9 mouse cellular contexts compared by ENCODE assay signal in genomic region chr7:142340269-142340970, GRCm38 (mm10). TPM values are rescaled to one million over a fixed set of nuclear protein-coding genes. Genes with fewer than 3 reads are reported as not detected.
DNase-seq lines count a peak whose midpoint lies in the region; ATAC-seq lines count a peak whose summit lies in the region.
"Had no signal": no experiment of that assay in that cellular context is flagged by ENCODE, and none has a peak within 500 bp of the region (broad histone marks: within the 10 kb centered on the region; RNA-seq: fewer than 3 reads in every experiment).

No protein-coding gene starts in this region.

- peaks cover 24% of the 10 kb centered on the region for H3K4me1 ChIP-seq in liver, embryonic 13.5 days (replicated peaks)

- H3K36me3 ChIP-seq in liver, embryonic 13.5 days, result no peaks in the 10 kb centered on the region
- no peaks in the 10 kb centered on the region for H3K36me3 ChIP-seq in splenic B cell, adult 2 months (ENCODE audit: control insufficient read depth, insufficient read depth, low read length, poor library complexity, severe bottlenecking)

- no peaks in the 10 kb centered on the region for H3K27me3 ChIP-seq in liver, embryonic 13.5 days
- H3K27me3 ChIP-seq in splenic B cell, adult 2 months (ENCODE audit: control insufficient read depth, insufficient read depth, low read length, poor library complexity, severe bottlenecking), result no peaks in the 10 kb centered on the region

- peak; percentile 39 for DNase-seq in layer of hippocampus, adult 11-12 months (ENCODE audit: low spot score)
- DNase-seq in layer of hippocampus, adult 18-20 months (ENCODE audit: low spot score in 2 of 2), result no peak
- DNase-seq in T-cell, adult 2 months (ENCODE audit: low spot score), result peak; percentile 65
- DNase-seq in liver, embryonic 13.5 days, result no peak
- DNase-seq in splenic B cell, adult 2 months (ENCODE audit: low read depth, low spot score), result peak; percentile 82
- DNase-seq in cerebellum, adult 11 months, result no peak
- no peak for DNase-seq in urinary bladder, adult 18-20 months (ENCODE audit: low spot score in 2 of 2)
- DNase-seq in right cerebral cortex, adult 2 months (ENCODE audit: low spot score in 2 of 2), result no peak

- H3K4me2 ChIP-seq in liver, embryonic 13.5 days, result no peak overlapping the region

- WGBS in liver, embryonic 13.5 days (ENCODE audit: insufficient replicate concordance), result 35% methylated on average over 10 of the region's 10 CpGs

- ATAC-seq in liver, embryonic 13.5 days (ENCODE audit: low read depth), result peak; percentile 57

- H3K9ac ChIP-seq in liver, embryonic 13.5 days, result peak overlapping the region; percentile 8; the same call in 1 of the 2 replicates

- no peaks in the 10 kb centered on the region for H3K9me3 ChIP-seq in liver, embryonic 13.5 days (replicated peaks)

- H3K4me3 ChIP-seq in liver, embryonic 13.5 days (replicated peaks), result no peak overlapping the region

- peak overlapping the region; percentile 15; the same call in 1 of the 2 replicates for H3K27ac ChIP-seq in liver, embryonic 13.5 days

RNA-seq across cellular contexts. Expression of gene Ifitm10, which starts 33.1 kb away (rescaled TPM):
- 10 to 100 TPM; 36.8 to 37.1 TPM for total RNA-seq in layer of hippocampus, adult 18-20 months (2021)
- 1.5 and 1.8 TPM in 2 replicates for polyA plus RNA-seq in liver, embryonic 13.5 days (2015; fragmentation: Nextera tagmentation; extraction: Ambion mirVana)

RNA-seq across cellular contexts. Expression of gene Krtap5-4, which starts 37.1 kb away (rescaled TPM):
- total RNA-seq in layer of hippocampus, adult 18-20 months (2021), result not detected
- not detected in 2 replicates for polyA plus RNA-seq in liver, embryonic 13.5 days (2015; fragmentation: Nextera tagmentation; extraction: Ambion mirVana)
- total RNA-seq: layer of hippocampus, postnatal 25 days had no signal

RNA-seq across cellular contexts. Expression of gene Gm49369, which starts 42.0 kb away (rescaled TPM):
- 1 to 10 TPM in 1 of 2 experiments, under 1 TPM in 1; 0.94 to 6.7 TPM for total RNA-seq in layer of hippocampus, adult 18-20 months (2021)
- 0.61 TPM in 1 of 2 replicates, not detected in the other for polyA plus RNA-seq in liver, embryonic 13.5 days (2015; fragmentation: Nextera tagmentation; extraction: Ambion mirVana)

RNA-seq across cellular contexts. Expression of gene Krtap5-1, which starts 43.5 kb away (rescaled TPM):
- total RNA-seq in layer of hippocampus, adult 18-20 months (2021), result not detected
- polyA plus RNA-seq in liver, embryonic 13.5 days (2015; fragmentation: Nextera tagmentation; extraction: Ambion mirVana), result not detected in 2 replicates
- total RNA-seq: layer of hippocampus, postnatal 25 days had no signal

RNA-seq across cellular contexts. Expression of gene Ctsd, which starts 47.4 kb away (rescaled TPM):
- total RNA-seq in layer of hippocampus, adult 18-20 months (2021), result 100 to 1,000 TPM; 303 to 349 TPM
- 297 and 306 TPM in 2 replicates for polyA plus RNA-seq in liver, embryonic 13.5 days (2015; fragmentation: Nextera tagmentation; extraction: Ambion mirVana)

Comparison
In these comparisons a context has a peak if more than half of its experiments do, and no peak if none do; other contexts are left out.
1. DNase-seq: peak in layer of hippocampus, adult 11-12 months (single experiment), T-cell, adult 2 months (single experiment) and splenic B cell, adult 2 months (single experiment); none in layer of hippocampus, adult 18-20 months (0 of 2), liver, embryonic 13.5 days (single experiment), cerebellum, adult 11 months (single experiment), urinary bladder, adult 18-20 months (0 of 2) and right cerebral cortex, adult 2 months (0 of 2).